Mouse (Mus musculus) neutrophil, adult 5-6 weeks (primary cell): Measurements from ENCODE around the gene Crocc. TPM values are rescaled to one million over a fixed set of nuclear protein-coding genes. Genes with fewer than 3 reads are reported as not detected.

ENCODE experiments used
- ATAC-seq: fragments of 151-379, 151-347 bp; 2 replicates; pipeline ENCODE4 v1.8.0; 2017; ENCODE audit warnings: mild to moderate bottlenecking, moderate TSS enrichment; ENCODE audit not compliant: insufficient number of reproducible peaks, poor library complexity, low FRiP score, severe bottlenecking; ENCODE audit errors: extremely low read depth
- total RNA-seq: library from RNA; stranded (forward); fragments of 200-1000 nt; gene quantifications from 2 replicates; pipeline ENCODE4 v1.2.3, GENCODE M21; 2017

The Crocc gene
- total RNA-seq, 1 experiment from 2014 or later, result 6.8 TPM

GRCm38 (mm10) chr4:141069731-141070130 is 9.4 kb upstream of the Crocc start:
- peak; percentile 40; the same call in 1 of the 2 replicates for ATAC-seq

GRCm38 (mm10) chr4:141068655-141069054 is 8.3 kb upstream of the Crocc start:
- no peak for ATAC-seq

GRCm38 (mm10) chr4:141067516-141068046 is 7.2 kb upstream of the Crocc start:
- ATAC-seq, result no peak

- ATAC-seq, result no peak
These were observed 6.6 kb upstream of the Crocc start for GRCm38 (mm10) chr4:141066709-141067515.

- peak; percentile 66 for ATAC-seq
These were observed 4.8 kb upstream of the Crocc start for GRCm38 (mm10) chr4:141065123-141065522.

GRCm38 (mm10) chr4:141064104-141064659 is 3.8 kb upstream of the Crocc start:
- no peak for ATAC-seq

GRCm38 (mm10) chr4:141059616-141060425 is 529 bp downstream of the Crocc start:
- no peak for ATAC-seq

GRCm38 (mm10) chr4:141058835-141059234 is 1.5 kb downstream of the Crocc start:
- no peak for ATAC-seq

GRCm38 (mm10) chr4:141056970-141057369 is 3.4 kb downstream of the Crocc start:
- no peak for ATAC-seq

GRCm38 (mm10) chr4:141053568-141054161 is 6.7 kb downstream of the Crocc start:
- ATAC-seq, result no peak

GRCm38 (mm10) chr4:141053138-141053537 is 7.2 kb downstream of the Crocc start:
- ATAC-seq, result no peak

GRCm38 (mm10) chr4:141052442-141052841 is 7.9 kb downstream of the Crocc start:
- ATAC-seq, result no peak

GRCm38 (mm10) chr4:141049476-141049835 is 10.9 kb downstream of the Crocc start:
- ATAC-seq, result no peak

- no peak for ATAC-seq
These were observed 11.4 kb downstream of the Crocc start for GRCm38 (mm10) chr4:141048810-141049475.

- peak; percentile 52; the same call in 1 of the 2 replicates for ATAC-seq
These were observed 15.5 kb downstream of the Crocc start for GRCm38 (mm10) chr4:141044816-141045215.

GRCm38 (mm10) chr4:141041117-141041516 is 19.2 kb downstream of the Crocc start:
- ATAC-seq, result no peak

GRCm38 (mm10) chr4:141033606-141034549 is 26.5 kb downstream of the Crocc start:
- ATAC-seq, result no peak

- ATAC-seq, result peak; percentile 79
These were observed 28.6 kb downstream of the Crocc start for GRCm38 (mm10) chr4:141031733-141032132.
